Mouse (Mus musculus) macrophage (primary cell): Measurements from ENCODE around the gene Hyal3. TPM values are rescaled to one million over a fixed set of nuclear protein-coding genes. Genes with fewer than 3 reads are reported as not detected.

Experiments
- H3K27ac ChIP-seq: fragments of 350-480 bp; formaldehyde crosslinking; 2 replicates; pipeline ENCODE4 v1.9.0; 2021
- H3K36me3 ChIP-seq: fragments of 350-480 bp; formaldehyde crosslinking; 2 replicates; pipeline ENCODE4 v1.9.0; 2021; ENCODE audit errors: inconsistent target
- H3K4me3 ChIP-seq: fragments of 350-480 bp; formaldehyde crosslinking; 2 replicates; pipeline ENCODE4 v1.9.0; 2021; ENCODE audit errors: inconsistent target
- H3K79me2 ChIP-seq: fragments of 350-480 bp; formaldehyde crosslinking; 2 replicates; pipeline ENCODE4 v1.9.0; 2021; ENCODE audit errors: inconsistent target
- WGBS: methylation state at CpG from one replicate; pipeline ENCODE4 v1.1.7; 2026; ENCODE audit warnings: inconsistent platforms; ENCODE audit not compliant: missing documents; 5-methylcytosine and 5-hydroxymethylcytosine counted together
- polyA plus RNA-seq: library from polyadenylated mRNA; stranded (reverse); fragments of 250-400 nt; gene quantifications from 3 replicates; pipeline ENCODE4 v1.2.4, GENCODE M21; 2018; ENCODE audit warnings: inconsistent platforms

The Hyal3 gene
- polyA plus RNA-seq, 1 experiment from 2014 or later: 0.43 TPM

DNA sequence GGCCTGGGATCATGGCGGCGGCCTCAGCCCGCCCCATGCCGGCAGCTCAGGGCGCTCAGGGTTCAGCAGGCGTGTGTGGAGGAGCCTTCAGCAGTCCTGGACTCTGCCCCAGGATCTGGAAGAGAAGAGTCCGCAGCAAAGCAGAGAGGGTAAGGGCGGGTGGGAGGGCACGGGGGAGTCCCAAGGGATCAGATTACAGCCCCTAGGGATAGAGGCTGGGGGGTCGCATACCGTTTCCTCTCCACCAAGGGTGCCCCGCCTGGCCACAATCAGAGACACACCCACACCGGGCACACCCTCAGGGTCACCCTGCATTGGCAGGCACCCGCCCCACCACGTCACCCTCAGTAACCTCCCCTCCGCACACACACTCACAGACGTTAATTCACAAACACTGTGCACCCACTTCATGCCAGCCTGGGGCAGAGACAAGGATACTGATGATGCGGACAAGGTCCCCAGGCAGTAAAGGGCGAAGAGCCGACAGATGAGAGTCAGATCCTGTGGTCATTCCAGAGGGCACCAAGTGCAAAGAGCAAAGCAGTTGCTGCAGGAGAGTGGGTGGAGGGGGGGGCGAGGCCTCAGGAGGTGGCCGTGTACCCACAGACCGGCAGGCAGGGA is 24.5 kb downstream of the Hyal3 start:
- WGBS: 86% methylated on average over 22 of the region's 23 CpGs
- H3K36me3 ChIP-seq: no peaks in the 10 kb centered on the region
- no peak overlapping the region for H3K27ac ChIP-seq
- no peak overlapping the region for H3K4me3 ChIP-seq
- no peaks in the 10 kb centered on the region for H3K79me2 ChIP-seq

DNA sequence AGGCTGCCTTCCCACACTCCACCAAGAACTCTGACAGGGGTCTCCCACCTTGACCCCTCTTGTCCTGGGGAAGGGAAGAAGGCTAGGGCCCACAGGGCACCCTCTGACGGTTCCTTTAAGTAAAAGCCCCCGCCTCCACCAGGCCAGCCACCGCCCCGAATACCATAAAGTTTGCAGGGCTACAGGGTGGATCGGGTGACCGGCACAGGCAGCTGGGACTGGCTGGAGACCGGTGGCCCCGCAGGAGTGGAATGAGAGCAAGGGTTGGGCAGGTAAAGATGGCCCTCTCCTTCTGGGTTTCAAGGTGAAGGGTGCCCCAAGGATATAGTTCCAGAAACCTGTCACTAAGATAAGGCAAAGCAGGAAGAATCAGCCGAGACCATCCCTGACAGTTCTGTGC is 26.0 kb downstream of the Hyal3 start:
- Histone ChIP-seq H3K27ac (no peak overlapping the region), H3K4me3 (no peak overlapping the region), H3K79me2 (no peaks in the 10 kb centered on the region), H3K36me3 (no peaks in the 10 kb centered on the region)
- 79% methylated on average over 8 of the region's 9 CpGs for WGBS

DNA sequence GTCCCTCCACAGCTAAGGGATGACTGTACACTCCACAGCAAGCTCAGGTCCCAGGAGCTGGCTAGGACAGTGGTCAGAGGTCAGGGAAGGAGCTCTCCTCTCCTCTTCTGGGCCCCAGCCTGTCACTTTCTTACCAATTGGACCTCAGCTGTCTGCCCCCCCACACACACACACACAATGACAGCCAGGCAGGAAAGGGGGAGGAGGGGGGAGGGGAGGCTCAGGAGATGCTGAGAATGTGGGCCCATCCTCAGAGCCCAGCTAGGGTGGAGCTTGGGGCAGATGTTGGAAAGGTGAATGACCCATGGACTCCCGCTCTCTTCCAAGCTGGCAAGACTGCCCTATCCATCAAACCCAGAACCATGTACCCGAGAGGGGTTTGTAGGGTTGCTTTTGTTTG is 26.4 kb downstream of the Hyal3 start:
- no peaks in the 10 kb centered on the region for H3K79me2 ChIP-seq
- no peak overlapping the region for H3K27ac ChIP-seq
- 93% methylated on average over 2 of the region's 2 CpGs for WGBS
- no peak overlapping the region for H3K4me3 ChIP-seq
- no peaks in the 10 kb centered on the region for H3K36me3 ChIP-seq

DNA sequence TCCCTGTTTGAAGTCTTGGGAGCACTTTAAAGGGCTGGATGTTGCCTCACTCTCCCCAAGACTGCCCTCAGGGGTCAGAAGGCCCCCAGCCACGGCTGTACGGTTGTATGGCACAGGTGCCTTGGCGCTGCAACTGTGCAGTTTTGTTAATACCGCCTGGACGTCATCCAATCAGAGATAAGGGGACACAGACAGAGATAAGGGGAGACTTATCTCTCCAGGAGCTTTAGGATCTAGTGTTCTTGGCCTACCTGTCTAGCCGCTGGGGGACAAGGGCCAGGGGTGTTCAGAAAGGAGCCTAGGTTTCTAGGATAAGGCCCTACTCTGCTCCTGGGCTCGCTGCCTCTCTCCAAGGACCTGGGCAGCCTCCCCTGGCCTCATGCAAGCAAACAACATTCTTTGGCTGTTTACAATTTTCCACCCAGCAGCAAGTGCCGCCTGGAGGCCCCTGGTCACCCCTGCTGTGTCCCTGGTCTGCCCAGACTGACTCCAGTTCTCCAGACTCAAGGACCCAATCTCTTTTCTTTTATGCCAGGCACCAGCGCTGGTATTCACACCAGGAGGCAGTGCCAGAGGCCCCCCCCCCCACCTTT is 27.1 kb downstream of the Hyal3 start:
- Histone ChIP-seq H3K36me3 (no peaks in the 10 kb centered on the region), H3K79me2 (no peaks in the 10 kb centered on the region), H3K4me3 (no peak overlapping the region), H3K27ac (no peak overlapping the region)
- 93% methylated on average over 8 of the region's 9 CpGs for WGBS

DNA sequence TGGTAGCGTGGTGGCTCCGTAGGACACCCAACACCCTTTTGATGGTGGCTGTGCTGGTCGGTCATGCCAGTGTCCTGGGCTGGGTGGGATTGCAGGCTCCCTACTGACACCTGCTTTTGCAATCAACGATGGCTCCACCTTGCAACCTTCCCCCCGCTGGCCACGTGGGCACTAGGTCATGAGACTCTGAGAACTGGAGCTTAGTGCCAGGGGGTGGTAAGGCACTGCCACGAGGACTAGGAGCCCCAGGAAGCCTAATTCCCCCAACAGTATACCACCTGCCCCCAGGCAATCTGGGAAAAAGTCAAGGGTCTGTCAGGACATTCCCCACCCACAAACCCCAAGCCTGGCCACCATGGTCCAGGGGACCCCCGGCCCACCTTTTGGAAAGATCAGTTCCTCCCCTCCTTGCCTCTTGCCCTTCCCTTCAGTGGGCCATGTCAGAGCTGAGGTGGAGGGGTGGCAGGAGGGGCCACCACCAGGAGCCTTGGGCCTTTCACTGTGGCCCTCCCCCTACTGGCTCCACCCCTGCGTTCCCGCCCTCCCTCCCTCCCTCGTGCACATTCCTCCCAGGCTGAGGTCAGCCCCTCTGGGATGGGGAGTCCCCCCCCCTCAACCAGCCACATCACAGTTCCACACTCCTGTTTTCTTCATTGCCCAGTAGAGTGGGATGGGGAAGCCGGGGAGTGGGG is 28.3 kb downstream of the Hyal3 start, which contains the start of gene Sema3b:
Gene Sema3b, minus strand, starts transcription at position 489 of the 692 bp plus-strand sequence.
- Histone ChIP-seq H3K36me3 (no peaks in the 10 kb centered on the region), H3K79me2 (no peaks in the 10 kb centered on the region), H3K27ac (no peak within 1 kb of the TSS), H3K4me3 (no peak within 1 kb of the TSS)
- WGBS: 74% methylated on average over 11 of the region's 12 CpGs

DNA sequence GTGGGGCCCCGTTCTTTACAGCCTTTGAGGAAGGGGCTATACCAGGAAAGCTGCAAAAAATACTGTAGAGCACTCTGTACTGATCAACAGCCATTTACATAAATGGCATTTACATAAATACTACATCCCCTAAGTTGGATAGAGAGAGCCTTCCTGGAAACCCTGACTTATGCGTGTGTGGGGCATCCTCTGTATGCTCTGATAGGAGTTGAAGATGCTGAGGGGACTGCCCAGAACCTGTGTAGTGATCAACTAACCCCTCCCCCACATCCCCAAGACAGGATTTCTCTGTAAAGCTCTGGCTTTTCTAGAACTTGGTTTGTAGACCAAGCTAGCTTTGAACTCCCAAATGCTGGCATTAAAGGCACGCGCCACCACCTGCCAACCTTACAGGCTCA is 28.8 kb downstream of the Hyal3 start:
- no peak overlapping the region for H3K4me3 ChIP-seq
- peaks cover 3% of the 10 kb centered on the region; the same call in 1 of the 2 replicates for H3K36me3 ChIP-seq
- H3K79me2 ChIP-seq: no peaks in the 10 kb centered on the region
- WGBS: 92% methylated on average over 4 of the region's 4 CpGs
- H3K27ac ChIP-seq: no peak overlapping the region

DNA sequence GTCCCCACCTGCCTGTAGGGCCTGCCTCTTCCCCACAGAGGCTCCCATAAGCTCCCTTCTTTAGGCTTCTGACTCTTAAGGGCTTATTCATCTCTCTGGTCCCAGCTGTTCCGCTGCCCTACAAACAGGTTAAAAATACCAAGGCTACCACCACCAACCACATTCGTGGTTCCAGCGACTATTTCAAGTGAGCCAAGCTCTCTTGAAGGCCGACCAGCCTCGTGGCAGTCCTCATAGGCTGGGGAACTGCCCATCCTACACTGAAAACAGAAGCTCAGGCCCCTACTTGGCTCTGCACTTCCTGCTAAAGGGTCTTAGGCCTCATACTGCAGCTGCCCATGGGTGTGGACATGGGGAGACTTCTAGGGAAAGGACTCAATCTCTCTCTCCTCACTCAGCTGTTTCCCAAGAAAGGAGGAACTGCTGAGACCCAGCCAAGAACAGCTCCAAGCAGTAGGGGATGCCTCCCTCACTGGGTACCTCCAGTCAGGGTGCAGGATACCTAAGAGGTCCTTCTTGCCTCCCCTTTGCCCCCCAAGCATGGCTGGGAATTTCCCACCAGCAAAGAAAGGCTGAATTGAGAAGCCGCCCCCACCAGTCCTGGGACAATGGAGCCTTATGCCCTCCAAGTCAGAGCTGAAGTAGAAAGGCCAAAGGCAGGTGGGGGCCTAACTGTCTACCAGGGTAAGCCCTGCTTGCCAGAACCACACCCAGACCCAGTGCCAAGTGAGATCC is 31.0 kb downstream of the Hyal3 start:
- H3K27ac ChIP-seq: peak overlapping the region; percentile 92
- H3K79me2 ChIP-seq: peaks cover under 1% of the 10 kb centered on the region; the same call in 1 of the 2 replicates
- H3K4me3 ChIP-seq: peak overlapping the region; percentile 20; the same call in 1 of the 2 replicates
- WGBS: 23% methylated on average over 6 of the region's 6 CpGs
- peaks cover 23% of the 10 kb centered on the region for H3K36me3 ChIP-seq

DNA sequence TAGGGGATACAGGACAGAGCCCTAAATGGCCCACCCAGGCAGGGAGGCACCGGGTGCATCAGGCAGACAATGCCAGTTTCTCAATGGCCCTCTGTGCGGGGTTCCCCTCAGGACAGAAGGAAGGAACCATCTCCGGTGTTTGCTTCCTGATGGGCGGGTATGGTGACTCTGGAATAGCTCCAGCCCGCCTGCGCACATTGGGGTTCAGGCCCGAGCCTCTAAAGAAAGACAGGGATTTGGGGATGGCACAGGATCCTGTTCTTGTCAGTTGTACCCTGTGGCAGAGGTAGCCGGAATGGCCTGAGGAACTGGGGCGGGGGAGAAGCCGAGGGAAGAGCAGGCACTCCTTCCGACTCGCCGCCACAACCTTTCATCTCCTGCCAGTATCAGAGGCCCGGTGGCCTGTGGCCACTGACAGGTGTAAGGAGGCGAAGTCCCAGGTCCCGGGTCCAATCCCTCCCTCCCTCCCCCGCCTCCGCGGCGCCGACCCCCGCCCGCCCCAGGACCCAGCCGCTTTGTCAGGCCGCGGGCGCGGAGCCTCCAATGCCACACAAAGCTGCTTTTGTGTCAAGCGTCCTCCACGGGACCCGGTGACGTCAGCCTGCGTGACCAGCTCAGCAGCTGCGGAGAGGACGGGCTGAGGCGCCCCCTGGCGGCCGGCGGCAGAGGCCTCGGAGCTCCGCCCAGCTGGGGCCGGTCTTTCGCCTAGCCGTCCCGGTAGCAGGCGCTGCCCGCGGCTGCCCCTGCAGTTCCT is 31.8 kb downstream of the Hyal3 start:
- H3K27ac ChIP-seq: peak overlapping the region; percentile 92
- 1% methylated on average over 36 of the region's 48 CpGs for WGBS

DNA sequence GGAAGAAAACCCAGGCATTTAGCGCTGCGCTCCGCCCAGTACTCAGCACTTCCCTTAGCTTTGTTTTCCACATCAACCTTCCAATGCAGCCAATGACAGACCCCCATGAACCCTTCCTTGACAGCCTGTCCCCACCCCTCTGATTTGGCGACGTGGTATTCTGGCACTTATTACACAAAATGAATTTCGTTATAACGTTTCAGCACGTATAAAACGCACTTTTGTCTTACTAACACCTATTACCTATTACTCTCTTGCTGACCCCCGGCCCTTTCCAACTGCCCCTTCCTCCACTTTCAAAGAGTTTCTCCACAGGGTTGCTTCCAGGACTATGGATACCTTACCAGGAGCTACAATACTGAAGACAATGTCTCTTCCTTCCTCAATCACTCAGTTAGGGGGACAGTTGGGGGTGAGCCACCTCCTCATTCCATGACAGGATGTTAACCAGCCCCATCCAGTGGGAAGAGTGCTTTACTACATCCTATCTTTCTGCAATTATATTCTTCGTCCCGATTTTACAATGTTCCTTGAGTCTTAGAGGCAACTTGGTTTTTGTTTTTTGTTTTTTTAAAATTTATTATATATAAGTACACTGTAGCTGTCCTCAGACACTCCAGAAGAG is 32.4 kb downstream of the Hyal3 start:
- no peak overlapping the region for H3K4me3 ChIP-seq
- peak overlapping the region; percentile 47 for H3K27ac ChIP-seq
- peaks cover 32% of the 10 kb centered on the region for H3K36me3 ChIP-seq
- 8% methylated on average over 12 of the region's 12 CpGs for whole genome bisulfite sequencing
- peaks cover 10% of the 10 kb centered on the region for H3K79me2 ChIP-seq

More for the DNA sequence above, 31.8 kb downstream of the Hyal3 start:
- Histone ChIP-seq H3K79me2 (peaks cover 5% of the 10 kb centered on the region; the same call in 1 of the 2 replicates), H3K36me3 (peaks cover 27% of the 10 kb centered on the region), H3K4me3 (peak overlapping the region; percentile 20; the same call in 1 of the 2 replicates)

DNA sequence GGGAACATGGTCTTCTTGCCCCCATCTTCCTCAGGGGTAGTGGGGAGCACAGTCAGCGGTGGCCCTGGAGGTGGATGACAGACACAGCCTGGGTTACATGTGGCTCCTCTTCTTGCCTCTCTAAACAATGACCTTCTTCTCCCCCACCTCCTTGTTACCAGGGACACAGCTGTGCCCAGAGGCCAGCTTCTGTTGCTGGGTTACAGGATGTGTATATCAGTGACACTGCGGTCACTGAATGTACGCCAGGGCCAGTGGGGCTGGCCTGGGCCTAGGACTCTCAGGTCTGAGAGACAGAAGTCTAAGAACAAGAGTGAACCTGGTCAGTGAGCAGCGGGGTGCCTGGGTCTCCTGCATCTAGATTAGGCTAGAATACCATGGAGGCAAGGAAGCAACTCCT is 34.4 kb downstream of the Hyal3 start:
- Histone ChIP-seq H3K4me3 (no peak overlapping the region), H3K27ac (no peak overlapping the region), H3K36me3 (peaks cover 52% of the 10 kb centered on the region), H3K79me2 (peaks cover 30% of the 10 kb centered on the region)
- WGBS: 92% methylated on average over 4 of the region's 4 CpGs

DNA sequence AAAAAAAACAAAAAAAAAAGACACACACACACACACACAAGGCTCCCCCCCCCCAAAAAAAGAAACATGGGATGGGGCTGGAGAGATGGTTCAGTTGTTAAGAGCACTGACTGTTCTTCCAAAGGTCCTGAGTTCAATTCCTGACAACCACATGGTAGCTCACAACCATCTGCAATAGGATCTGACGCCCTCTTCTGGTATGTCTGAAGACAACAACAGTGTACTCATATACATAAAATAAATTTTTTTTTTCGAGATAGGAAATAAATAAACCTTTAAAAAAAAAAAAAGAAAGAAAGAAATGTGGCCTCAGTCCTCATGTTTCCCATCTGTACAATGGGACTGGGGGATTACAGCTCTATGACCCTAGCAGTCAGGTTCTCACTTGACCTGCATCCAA is 36.8 kb downstream of the Hyal3 start:
- Histone ChIP-seq H3K4me3 (no peak overlapping the region), H3K79me2 (peaks cover 54% of the 10 kb centered on the region), H3K36me3 (peaks cover 62% of the 10 kb centered on the region), H3K27ac (no peak overlapping the region)
- 81% methylated on average over 2 of the region's 2 CpGs for WGBS

DNA sequence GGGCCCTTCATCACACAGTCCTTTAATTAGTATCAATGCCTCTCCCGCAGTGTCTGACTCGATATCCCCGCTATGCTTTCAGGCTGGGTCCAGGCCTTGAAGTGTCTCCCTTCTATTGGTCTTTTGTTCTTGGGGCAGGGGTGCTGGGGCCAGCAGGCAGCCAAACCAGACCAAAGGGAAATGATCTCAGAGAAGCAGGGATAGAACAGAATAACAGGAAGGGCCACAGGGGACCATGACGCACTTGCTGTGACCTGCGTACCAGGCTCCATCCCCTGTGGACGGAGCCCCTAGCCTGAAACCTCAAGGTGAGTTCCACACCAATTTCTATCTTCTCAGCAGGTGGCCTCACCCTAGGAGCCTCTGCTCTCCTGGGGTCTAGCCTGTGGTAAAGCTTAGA is 37.5 kb downstream of the Hyal3 start:
- Histone ChIP-seq H3K4me3 (no peak overlapping the region), H3K27ac (no peak overlapping the region), H3K36me3 (peaks cover 62% of the 10 kb centered on the region), H3K79me2 (peaks cover 61% of the 10 kb centered on the region)
- WGBS: 98% methylated on average over 6 of the region's 6 CpGs

DNA sequence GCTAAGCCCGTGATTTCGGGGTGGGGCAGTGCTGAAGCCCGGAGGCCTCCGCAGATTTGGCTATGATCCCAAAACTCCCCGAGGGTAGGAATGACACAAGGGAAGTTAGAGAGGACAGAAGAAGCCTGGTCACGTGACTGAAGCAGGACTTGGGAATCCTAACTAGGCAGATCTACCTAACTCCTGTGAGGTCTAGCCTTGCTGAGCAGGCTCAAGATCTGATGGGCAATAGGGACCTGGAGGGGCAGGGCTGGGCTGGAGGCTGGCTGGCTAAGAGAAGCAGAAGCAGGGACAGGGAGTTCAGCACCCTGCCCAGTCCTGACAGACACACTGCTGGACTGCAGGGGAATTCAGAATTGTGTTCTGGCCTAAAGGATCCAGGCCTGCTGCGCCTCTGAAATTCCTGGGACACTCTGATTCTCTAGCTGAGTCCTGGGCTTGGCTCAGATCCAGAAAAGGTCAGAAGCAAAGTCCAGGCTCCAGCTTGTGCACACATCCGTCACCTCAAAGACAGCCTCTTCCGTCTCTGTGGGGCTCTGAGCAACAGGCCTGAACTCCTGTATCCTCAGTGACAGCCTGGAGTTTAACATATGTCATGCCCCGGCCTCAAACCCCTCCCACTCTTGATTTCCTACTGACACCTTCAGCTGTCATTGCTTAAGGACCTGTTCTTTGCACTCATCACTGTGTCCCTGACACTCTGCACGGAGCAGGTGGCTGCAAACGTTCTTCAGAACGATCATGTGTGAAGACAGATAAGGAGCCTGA is 38.3 kb downstream of the Hyal3 start:
- WGBS: 82% methylated on average over 13 of the region's 13 CpGs
- peaks cover 62% of the 10 kb centered on the region for H3K36me3 ChIP-seq
- no peak overlapping the region for H3K27ac ChIP-seq
- no peak overlapping the region for H3K4me3 ChIP-seq
- H3K79me2 ChIP-seq: peaks cover 69% of the 10 kb centered on the region
